8 mouse cellular contexts compared by ENCODE assay signal in the genomic region with DNA sequence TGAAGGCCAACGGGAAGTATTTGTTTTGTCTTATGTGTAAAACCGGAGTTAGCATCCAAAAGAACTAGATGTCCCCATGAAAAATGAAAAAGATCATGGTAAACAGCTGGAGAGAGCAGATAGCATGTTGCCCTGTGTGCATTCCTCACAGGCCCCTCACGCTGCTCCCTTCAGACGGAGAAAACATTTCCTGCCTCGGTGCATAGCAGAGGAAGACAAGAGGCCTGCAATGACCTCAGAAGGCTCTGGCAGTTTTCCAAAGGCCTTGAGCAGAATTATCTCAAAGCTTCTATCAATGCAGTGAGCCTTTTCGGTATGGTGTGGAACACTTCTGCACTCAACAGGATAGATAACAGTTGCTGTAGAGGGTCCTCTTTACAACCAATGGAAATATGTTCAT.
DNase-seq lines count a peak whose midpoint lies in the region; ATAC-seq and TF ChIP-seq lines count a peak whose summit lies in the region.

No protein-coding gene starts in this region.

- H3K9me3 ChIP-seq in heart, embryonic 13.5 days: no peaks in the 10 kb centered on the region
- no peaks in the 10 kb centered on the region for H3K9me3 ChIP-seq in liver, embryonic 11.5 days (ENCODE audit: control insufficient read depth, low read length)
- H3K9me3 ChIP-seq in stomach, postnatal 0 days (ENCODE audit: control insufficient read depth, low read length): no peaks in the 10 kb centered on the region
- H3K9me3 ChIP-seq in midbrain, embryonic 15.5 days: no peaks in the 10 kb centered on the region
- H3K9me3 ChIP-seq in hindbrain, embryonic 16.5 days (ENCODE audit: control insufficient read depth, low read length): no peaks in the 10 kb centered on the region

- no peak overlapping the region for H3K4me3 ChIP-seq in heart, embryonic 13.5 days
- no peak overlapping the region for H3K4me3 ChIP-seq in liver, embryonic 11.5 days (ENCODE audit: low read depth, low read length)
- no peak overlapping the region for H3K4me3 ChIP-seq in stomach, postnatal 0 days (ENCODE audit: low read depth, low read length)
- H3K4me3 ChIP-seq in midbrain, embryonic 15.5 days: no peak overlapping the region
- H3K4me3 ChIP-seq in hindbrain, embryonic 16.5 days (ENCODE audit: low read length): no peak overlapping the region

- 11% methylated on average over 6 of the region's 6 CpGs for WGBS in heart, embryonic 13.5 days
- 37% methylated on average over 6 of the region's 6 CpGs for WGBS in liver, embryonic 11.5 days
- WGBS in stomach, postnatal 0 days: 18% methylated on average over 6 of the region's 6 CpGs
- WGBS in midbrain, embryonic 15.5 days: 66% methylated on average over 6 of the region's 6 CpGs
- 59% methylated on average over 6 of the region's 6 CpGs for WGBS in hindbrain, embryonic 16.5 days

- no peaks in the 10 kb centered on the region for H3K36me3 ChIP-seq in heart, embryonic 13.5 days
- H3K36me3 ChIP-seq in liver, embryonic 11.5 days (ENCODE audit: control insufficient read depth, insufficient read depth, low read length): no peaks in the 10 kb centered on the region
- H3K36me3 ChIP-seq in stomach, postnatal 0 days (ENCODE audit: control insufficient read depth, insufficient read depth, low read length): no peaks in the 10 kb centered on the region
- H3K36me3 ChIP-seq in midbrain, embryonic 15.5 days (replicated peaks): no peaks in the 10 kb centered on the region
- H3K36me3 ChIP-seq in hindbrain, embryonic 16.5 days (ENCODE audit: control insufficient read depth, insufficient read depth, low read length): no peaks in the 10 kb centered on the region

- H3K27ac ChIP-seq in heart, embryonic 13.5 days (replicated peaks): peak overlapping the region; percentile 94
- no peak overlapping the region for H3K27ac ChIP-seq in liver, embryonic 11.5 days (ENCODE audit: low read depth, low read length)
- no peak overlapping the region for H3K27ac ChIP-seq in stomach, postnatal 0 days (replicated peaks)
- H3K27ac ChIP-seq in midbrain, embryonic 15.5 days: no peak overlapping the region
- no peak overlapping the region for H3K27ac ChIP-seq in hindbrain, embryonic 16.5 days (ENCODE audit: low read depth, low read length)

- H3K9ac ChIP-seq in heart, embryonic 13.5 days: peak overlapping the region; percentile 64; the same call in 1 of the 2 replicates
- no peak overlapping the region for H3K9ac ChIP-seq in liver, embryonic 11.5 days (ENCODE audit: low read depth, low read length)
- H3K9ac ChIP-seq in stomach, postnatal 0 days (ENCODE audit: low read length): no peak overlapping the region
- H3K9ac ChIP-seq in midbrain, embryonic 15.5 days: no peak overlapping the region
- no peak overlapping the region for H3K9ac ChIP-seq in hindbrain, embryonic 16.5 days (ENCODE audit: low read depth, low read length)

- no peak for TF ChIP-seq EP300 in stomach, postnatal 0 days (optimal IDR thresholded peaks at IDR 0.05)

- H3K4me1 ChIP-seq in heart, embryonic 13.5 days: peaks cover 24% of the 10 kb centered on the region
- H3K4me1 ChIP-seq in liver, embryonic 11.5 days (replicated peaks; ENCODE audit: control insufficient read depth, insufficient read depth, low read length): no peaks in the 10 kb centered on the region
- H3K4me1 ChIP-seq in stomach, postnatal 0 days (replicated peaks; ENCODE audit: control insufficient read depth, insufficient read depth): no peaks in the 10 kb centered on the region
- H3K4me1 ChIP-seq in midbrain, embryonic 15.5 days: no peaks in the 10 kb centered on the region
- H3K4me1 ChIP-seq in hindbrain, embryonic 16.5 days (ENCODE audit: control insufficient read depth, insufficient read depth, low read depth, low read length): no peaks in the 10 kb centered on the region

- ATAC-seq in heart, embryonic 13.5 days (ENCODE audit: extremely low read depth, insufficient number of reproducible peaks, low FRiP score, low TSS enrichment): peak; percentile 61; the same call in 1 of the 2 replicates
- ATAC-seq in liver, embryonic 11.5 days (replicated peaks; ENCODE audit: low FRiP score): peak; percentile 62; the same call in 1 of the 2 replicates
- ATAC-seq in stomach, postnatal 0 days (ENCODE audit: low FRiP score, low TSS enrichment): peak; percentile 40; the same call in 1 of the 2 replicates
- no peak for ATAC-seq in midbrain, embryonic 15.5 days (replicated peaks)
- no peak for ATAC-seq in hindbrain, embryonic 16.5 days

- H3K27me3 ChIP-seq in heart, embryonic 13.5 days (replicated peaks): no peaks in the 10 kb centered on the region
- no peaks in the 10 kb centered on the region for H3K27me3 ChIP-seq in liver, embryonic 11.5 days (replicated peaks; ENCODE audit: control insufficient read depth, insufficient read depth, low read length)
- H3K27me3 ChIP-seq in stomach, postnatal 0 days (ENCODE audit: control insufficient read depth, insufficient read depth, low read length): no peaks in the 10 kb centered on the region
- no peaks in the 10 kb centered on the region for H3K27me3 ChIP-seq in midbrain, embryonic 15.5 days (replicated peaks)
- H3K27me3 ChIP-seq in hindbrain, embryonic 16.5 days (replicated peaks; ENCODE audit: control insufficient read depth, insufficient read depth, low read length): no peaks in the 10 kb centered on the region

- peak overlapping the region; percentile 43 for H3K4me2 ChIP-seq in heart, embryonic 13.5 days
- no peak overlapping the region for H3K4me2 ChIP-seq in liver, embryonic 11.5 days
- H3K4me2 ChIP-seq in stomach, postnatal 0 days (replicated peaks; ENCODE audit: low read depth): no peak overlapping the region
- H3K4me2 ChIP-seq in midbrain, embryonic 15.5 days: no peak overlapping the region
- H3K4me2 ChIP-seq in hindbrain, embryonic 16.5 days (ENCODE audit: low read length): no peak overlapping the region

- TF ChIP-seq CTCF in stomach, postnatal 0 days (IDR thresholded peaks at IDR 0.05; ENCODE audit: low read depth): no peak

- DNase-seq in urinary bladder, postnatal 14 days (ENCODE audit: low spot score): peak; percentile 35
- no peak for DNase-seq in urinary bladder, postnatal 25 days (ENCODE audit: low spot score)
- DNase-seq in liver, embryonic 11.5 days (ENCODE audit: low spot score): no peak
- DNase-seq in stomach, postnatal 0 days (ENCODE audit: low spot score): peak; percentile 26
- DNase-seq in frontal cortex, adult 2 months (ENCODE audit: extremely low spot score in 1 of 2, low spot score in 1 of 2): no peak

Comparison
In these comparisons a context has a peak if more than half of its experiments do, and no peak if none do; other contexts are left out.
1. DNase-seq: peak in urinary bladder, postnatal 14 days (single experiment) and stomach, postnatal 0 days (single experiment); none in urinary bladder, postnatal 25 days (single experiment), liver, embryonic 11.5 days (single experiment) and frontal cortex, adult 2 months (0 of 2).
2. ATAC-seq: peak in heart, embryonic 13.5 days (single experiment), liver, embryonic 11.5 days (single experiment) and stomach, postnatal 0 days (single experiment); none in midbrain, embryonic 15.5 days (single experiment) and hindbrain, embryonic 16.5 days (single experiment).